Mouse (Mus musculus) ES-E14 (cell line): ENCODE measurements around the gene Crygb. TPM values are rescaled to one million over a fixed set of nuclear protein-coding genes. Genes with fewer than 3 reads are reported as not detected.

Experiments used
- DNase-seq: peaks from one replicate; pipeline ENCODE4 v3.0.0-alpha.2; 2013; ENCODE audit warnings: low read depth, low spot score
- H3K27ac ChIP-seq: 2 replicates; pipeline ENCODE4 v1.5.1; 2012; ENCODE audit warnings: low read depth, mild to moderate bottlenecking, low read length, moderate library complexity, mixed read lengths; ENCODE audit not compliant: poor library complexity, insufficient read depth, severe bottlenecking
- H3K36me3 ChIP-seq: 2 replicates; pipeline ENCODE4 v1.6.1; 2012; ENCODE audit warnings: mild to moderate bottlenecking, low read length, moderate library complexity, mixed read lengths; ENCODE audit not compliant: control insufficient read depth, poor library complexity, insufficient read depth, severe bottlenecking
- H3K4me1 ChIP-seq, 2 experiments: fragments of 150-350 bp in 1 of 2; sonication (generic) in 1 of 2; 2 replicates each; pipeline ENCODE4 v1.6.1; 2012; ENCODE audit warnings: low read length in 2 of 2, mild to moderate bottlenecking in 1 of 2, mixed read lengths in 1 of 2; ENCODE audit not compliant: control insufficient read depth in 2 of 2, insufficient read depth in 2 of 2, poor library complexity in 1 of 2
- H3K4me3 ChIP-seq, 2 experiments: fragments of 150-350 bp in 1 of 2; sonication (generic) in 1 of 2; 2 replicates each; pipeline ENCODE4 v1.5.1; 2012; ENCODE audit warnings: low read length in 2 of 2, low read depth in 1 of 2, mild to moderate bottlenecking in 1 of 2, mixed read lengths in 1 of 2; ENCODE audit not compliant: insufficient read depth in 1 of 2, poor library complexity in 1 of 2, severe bottlenecking in 1 of 2
- H3K9ac ChIP-seq: 2 replicates; pipeline ENCODE4 v1.6.1; 2012; ENCODE audit warnings: low read depth, mild to moderate bottlenecking, low read length, mixed read lengths; ENCODE audit not compliant: poor library complexity, insufficient read depth, severe bottlenecking
- H3K9me3 ChIP-seq: fragments of 150-350 bp; sonication (generic); 2 replicates; pipeline ENCODE4 v1.6.1; 2012; ENCODE audit warnings: low read depth, mild to moderate bottlenecking, low read length; ENCODE audit not compliant: control insufficient read depth, insufficient read depth
- CHD2 ChIP-seq: IDR thresholded peaks from 2 replicates; pipeline ENCODE4 v1.6.1; 2014; ENCODE audit warnings: mild to moderate bottlenecking, low read depth, low read length, inconsistent platforms
- HCFC1 ChIP-seq: IDR thresholded peaks from 2 replicates; pipeline ENCODE4 v1.6.1; 2012; ENCODE audit warnings: low read length, inconsistent platforms, borderline replicate concordance; ENCODE audit not compliant: insufficient read depth
- MAFK ChIP-seq: IDR thresholded peaks from 2 replicates; pipeline ENCODE4 v1.6.1; 2014; ENCODE audit warnings: mild to moderate bottlenecking, low read depth, low read length, inconsistent platforms; ENCODE audit not compliant: insufficient read depth
- ZC3H11A ChIP-seq: IDR thresholded peaks from 2 replicates; pipeline ENCODE4 v1.6.1; 2012; ENCODE audit warnings: low read depth, mild to moderate bottlenecking, inconsistent platforms, low read length, borderline replicate concordance
- ZNF384 ChIP-seq: IDR thresholded peaks from 2 replicates; pipeline ENCODE4 v1.6.1; 2012; ENCODE audit warnings: low read depth, low read length, inconsistent platforms
- in situ Hi-C, 2 experiments: fragments of 600-800 bp; cut with MboI; formaldehyde crosslinking; loops; one replicate each; pipeline ENCODE4 v1.15.1; 2025; ENCODE audit warnings: low sequenced_read_pairs in 2 of 2, inconsistent platforms in 1 of 2; ENCODE audit not compliant: unreplicated experiment in 2 of 2
- total RNA-seq: library from RNA; depleted of rRNA; stranded (reverse); fragments of 300-350 nt; gene quantifications from 2 replicates; pipeline ENCODE4 v1.2.3, GENCODE M21; 2012

The Crygb gene
- total RNA-seq, 1 experiment, result 0.67 TPM

GRCm38 (mm10) chr1:65103273-65103672, 21.2 kb upstream of the Crygb start, which contains the start of gene Cryga:
Gene Cryga (minus strand): TSS chr1:65103373.
- no peak for DNase-seq
- TF ChIP-seq ZC3H11A (no peak), MAFK (no peak), HCFC1 (no peak), CHD2 (no peak), ZNF384 (no peak)
- no peaks in the 10 kb centered on the region for H3K9me3 ChIP-seq
- H3K27ac ChIP-seq, result no peak within 1 kb of the TSS
- peaks cover 0 to 5% of the 10 kb centered on the region in 2 experiments; a peak in 1 of 4 replicates for H3K4me1 ChIP-seq
- H3K4me3 ChIP-seq, result peak within 1 kb of the TSS; percentile 12 to 47; a peak in 2 of 4 replicates
- H3K9ac ChIP-seq, result 0 out of 2 replicates have a peak within 1 kb of the TSS, but pooled peaks have one; percentile 10
- H3K36me3 ChIP-seq, result no peaks in the 10 kb centered on the region; the same call in 1 of the 2 replicates
- in situ Hi-C loops, result no loop called here

DNA sequence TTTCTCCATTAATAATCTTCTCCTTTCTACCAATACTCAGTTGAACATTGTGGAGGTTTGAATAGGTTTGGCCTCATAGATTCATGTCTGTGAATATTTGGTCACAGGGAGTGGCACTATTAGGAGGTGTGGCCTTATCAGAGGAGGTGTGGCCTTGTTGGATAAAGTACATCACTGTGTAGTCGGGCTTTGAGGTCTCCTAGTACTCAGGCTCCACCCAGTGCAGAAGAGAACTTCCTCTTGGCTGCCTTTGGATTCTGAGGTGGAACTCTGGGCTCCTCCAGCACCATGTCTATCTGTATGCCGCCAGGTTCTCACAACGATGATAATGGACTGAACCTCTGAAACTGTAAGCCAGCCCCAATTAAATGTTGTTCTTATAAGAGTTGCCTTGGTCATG, 14.9 kb upstream of the Crygb start:
- Histone ChIP-seq H3K9me3 (no peaks in the 10 kb centered on the region), H3K27ac (no peak overlapping the region), H3K36me3 (no peaks in the 10 kb centered on the region), H3K4me1 (no peaks in the 10 kb centered on the region), H3K4me3 (no peak overlapping the region), H3K9ac (no peak overlapping the region)
- TF ChIP-seq CHD2, result no peak
- no peak for TF ChIP-seq MAFK
- no peak for TF ChIP-seq ZC3H11A
- TF ChIP-seq HCFC1, result no peak
- TF ChIP-seq ZNF384, result no peak
- in situ Hi-C loops, result no loop called here
- no peak for DNase-seq

DNA sequence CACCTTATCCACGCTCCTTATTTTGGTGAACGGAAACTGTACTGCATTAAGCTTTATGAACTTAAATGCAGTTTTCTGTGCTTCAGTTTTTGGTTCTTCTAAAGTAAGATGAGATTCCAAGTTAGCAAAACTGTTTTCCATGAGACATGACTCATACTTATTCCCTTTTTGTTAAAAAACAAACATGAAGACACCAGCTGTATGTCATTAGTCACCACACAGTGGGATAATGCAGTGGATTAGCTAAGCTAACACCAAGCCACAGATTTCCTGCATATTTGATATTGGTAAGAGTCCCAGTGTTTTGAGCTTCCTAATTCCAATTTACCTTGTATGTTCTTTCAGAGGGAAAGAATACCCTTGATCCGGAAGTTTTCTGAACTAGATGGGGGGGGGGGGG, 9.5 kb upstream of the Crygb start:
- TF ChIP-seq CHD2 (no peak), ZNF384 (no peak), MAFK (no peak), ZC3H11A (no peak), HCFC1 (no peak)
- DNase-seq, result no peak
- Histone ChIP-seq H3K36me3 (no peaks in the 10 kb centered on the region), H3K9me3 (no peaks in the 10 kb centered on the region), H3K4me1 (no peaks in the 10 kb centered on the region), H3K27ac (no peak overlapping the region), H3K9ac (no peak overlapping the region), H3K4me3 (no peak overlapping the region)
- in situ Hi-C loops, result no loop called here

DNA sequence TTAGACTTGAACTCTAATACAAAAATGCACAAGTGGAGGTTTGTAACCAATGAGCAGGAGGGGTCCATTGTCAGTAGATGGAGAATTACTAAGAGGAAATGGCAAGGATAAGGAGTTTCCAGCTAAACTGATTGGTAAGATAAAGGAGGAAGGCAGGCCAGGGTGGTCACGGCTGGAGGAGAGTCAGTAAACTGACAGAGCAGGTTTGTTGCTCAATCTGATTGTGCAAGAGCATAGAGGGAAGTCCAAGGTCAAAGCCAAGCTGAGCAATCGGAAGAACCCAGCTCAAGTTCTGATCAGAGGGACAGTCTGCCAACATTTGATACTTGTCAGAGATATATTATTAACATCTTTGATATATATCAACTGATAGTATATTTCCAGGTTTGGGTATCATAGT, 8.3 kb upstream of the Crygb start:
- Histone ChIP-seq H3K36me3 (no peaks in the 10 kb centered on the region), H3K27ac (no peak overlapping the region), H3K9ac (no peak overlapping the region), H3K4me1 (no peaks in the 10 kb centered on the region), H3K4me3 (no peak overlapping the region), H3K9me3 (no peaks in the 10 kb centered on the region)
- in situ Hi-C loops, result no loop called here
- no peak for DNase-seq
- no peak for TF ChIP-seq ZC3H11A
- TF ChIP-seq HCFC1, result no peak
- no peak for TF ChIP-seq ZNF384
- TF ChIP-seq MAFK, result no peak
- TF ChIP-seq CHD2, result no peak
